Mouse (Mus musculus) A20 (cell line): ENCODE data around the gene Cavin4.
A peak's percentile ranks its signal among the peaks of the same experiment; 100 is the strongest.

Experiments
- DNase-seq: peaks from one replicate; pipeline ENCODE4 v3.0.0-alpha.2; 2011; ENCODE audit warnings: low read depth, low spot score

Cavin4 gene

GRCm38 (mm10) chr4:48663271-48663670, at the start of gene Cavin4:
Gene Cavin4, plus strand, starts transcription at chr4:48663514.
- DNase-seq, result peak; percentile 42

- DNase-seq, result no peak
Observed at GRCm38 (mm10) chr4:48615483-48615882, 47.8 kb upstream of the Cavin4 start.

GRCm38 (mm10) chr4:48617201-48617600, 46.1 kb upstream of the Cavin4 start:
- no peak for DNase-seq

- DNase-seq, result no peak
Observed at GRCm38 (mm10) chr4:48620121-48620520, 43.2 kb upstream of the Cavin4 start.

GRCm38 (mm10) chr4:48622246-48622645, 41.1 kb upstream of the Cavin4 start:
- DNase-seq, result no peak

- DNase-seq, result no peak
Observed at GRCm38 (mm10) chr4:48622946-48623345, 40.4 kb upstream of the Cavin4 start.

GRCm38 (mm10) chr4:48624961-48625360, 38.4 kb upstream of the Cavin4 start:
- no peak for DNase-seq

GRCm38 (mm10) chr4:48625836-48626235, 37.5 kb upstream of the Cavin4 start:
- DNase-seq, result no peak

GRCm38 (mm10) chr4:48629445-48629844, 33.9 kb upstream of the Cavin4 start:
- DNase-seq, result no peak

GRCm38 (mm10) chr4:48633529-48633928, 29.8 kb upstream of the Cavin4 start:
- no peak for DNase-seq

- DNase-seq, result peak; percentile 58
Observed at GRCm38 (mm10) chr4:48634058-48634457, 29.3 kb upstream of the Cavin4 start.

- DNase-seq, result no peak
Observed at GRCm38 (mm10) chr4:48636831-48637230, 26.5 kb upstream of the Cavin4 start.

GRCm38 (mm10) chr4:48638132-48638531, 25.2 kb upstream of the Cavin4 start:
- DNase-seq, result no peak

GRCm38 (mm10) chr4:48639503-48639902, 23.8 kb upstream of the Cavin4 start:
- DNase-seq, result no peak

GRCm38 (mm10) chr4:48643801-48644200, 19.5 kb upstream of the Cavin4 start:
- no peak for DNase-seq

- no peak for DNase-seq
Observed at GRCm38 (mm10) chr4:48646143-48646542, 17.2 kb upstream of the Cavin4 start.

GRCm38 (mm10) chr4:48650617-48651360, 12.5 kb upstream of the Cavin4 start:
- DNase-seq, result no peak

GRCm38 (mm10) chr4:48654118-48654517, 9.2 kb upstream of the Cavin4 start:
- DNase-seq, result no peak

- DNase-seq, result no peak
Observed at GRCm38 (mm10) chr4:48656530-48656929, 6.8 kb upstream of the Cavin4 start.

GRCm38 (mm10) chr4:48660144-48660543, 3.2 kb upstream of the Cavin4 start:
- DNase-seq, result no peak

GRCm38 (mm10) chr4:48660619-48661575, 2.4 kb upstream of the Cavin4 start:
- DNase-seq, result no peak

- DNase-seq, result no peak
Observed at GRCm38 (mm10) chr4:48664021-48664420, 707 bp downstream of the Cavin4 start.

GRCm38 (mm10) chr4:48667279-48667678, 4.0 kb downstream of the Cavin4 start:
- no peak for DNase-seq
